Mouse (Mus musculus): ENCODE data around the gene Aldh1a3. TPM values are rescaled to one million over a fixed set of nuclear protein-coding genes. Genes with fewer than 3 reads are reported as not detected.
A peak's percentile ranks its signal among the peaks of the same experiment; 100 is the strongest.

The Aldh1a3 gene
- polyA plus RNA-seq, 1 experiment from 2014 or later, result 3.7 TPM

GRCm38 (mm10) chr7:66434453-66434935 lies 7.2 kb upstream of the Aldh1a3 start:
- Histone ChIP-seq H3K4me1 (replicated peaks; ENCODE audit: control insufficient read depth, insufficient read depth, low read length) (0 out of 2 replicates have a peak, but pooled peaks cover 1% of the 10 kb centered on the region), H3K27me3 (ENCODE audit: control insufficient read depth, insufficient read depth, low read length) (no peaks in the 10 kb centered on the region; the same call in 1 of the 2 replicates), H3K27ac (ENCODE audit: low read depth, low read length) (no peak overlapping the region), H3K4me2 (ENCODE audit: low read depth, low read length, severe bottlenecking) (no peak overlapping the region), H3K4me3 (ENCODE audit: low read depth, low read length) (no peak overlapping the region), H3K36me3 (ENCODE audit: control insufficient read depth, insufficient read depth, low read length) (no peaks in the 10 kb centered on the region), H3K9me3 (ENCODE audit: control insufficient read depth, low read length) (no peaks in the 10 kb centered on the region), H3K9ac (ENCODE audit: low read length) (no peak overlapping the region)
- WGBS, result 52% methylated on average over 10 of the region's 10 CpGs
- DNase-seq (ENCODE audit: low spot score) (peak; percentile 79), ATAC-seq (replicated peaks; ENCODE audit: low FRiP score) (no peak)

- WGBS, result 1% methylated on average over 23 of the region's 23 CpGs
- Histone ChIP-seq H3K36me3 (ENCODE audit: control insufficient read depth, insufficient read depth, low read length) (no peaks in the 10 kb centered on the region), H3K9ac (ENCODE audit: low read length) (no peak overlapping the region; the same call in 1 of the 2 replicates), H3K9me3 (ENCODE audit: control insufficient read depth, low read length) (no peaks in the 10 kb centered on the region), H3K4me1 (replicated peaks; ENCODE audit: control insufficient read depth, insufficient read depth, low read length) (peaks cover 9% of the 10 kb centered on the region; the same call in 1 of the 2 replicates), H3K27me3 (ENCODE audit: control insufficient read depth, insufficient read depth, low read length) (peaks cover 49% of the 10 kb centered on the region), H3K4me3 (ENCODE audit: low read depth, low read length) (peak overlapping the region; percentile 44), H3K27ac (ENCODE audit: low read depth, low read length) (no peak overlapping the region), H3K4me2 (ENCODE audit: low read depth, low read length, severe bottlenecking) (peak overlapping the region; percentile 84)
- ATAC-seq (replicated peaks; ENCODE audit: low FRiP score) (peak; percentile 49), DNase-seq (ENCODE audit: low spot score) (no peak)
Observed at GRCm38 (mm10) chr7:66427053-66427436, 272 bp downstream of the Aldh1a3 start.

- Histone ChIP-seq H3K27me3 (ENCODE audit: control insufficient read depth, insufficient read depth, low read length) (peaks cover 24% of the 10 kb centered on the region), H3K4me2 (ENCODE audit: low read depth, low read length, severe bottlenecking) (no peak overlapping the region), H3K4me3 (ENCODE audit: low read depth, low read length) (no peak overlapping the region), H3K9ac (ENCODE audit: low read length) (no peak overlapping the region), H3K27ac (ENCODE audit: low read depth, low read length) (no peak overlapping the region), H3K9me3 (ENCODE audit: control insufficient read depth, low read length) (no peaks in the 10 kb centered on the region), H3K36me3 (ENCODE audit: control insufficient read depth, insufficient read depth, low read length) (no peaks in the 10 kb centered on the region), H3K4me1 (replicated peaks; ENCODE audit: control insufficient read depth, insufficient read depth, low read length) (no peaks in the 10 kb centered on the region)
- WGBS, result 78% methylated on average over 8 of the region's 8 CpGs
- no peak for ATAC-seq (replicated peaks; ENCODE audit: low FRiP score)
- DNase-seq (ENCODE audit: low spot score), result no peak
Observed at GRCm38 (mm10) chr7:66421903-66422302, 5.4 kb downstream of the Aldh1a3 start.

- no peak overlapping the region for H3K4me2 ChIP-seq (ENCODE audit: low read depth, low read length, severe bottlenecking)
- DNase-seq (ENCODE audit: low spot score), result no peak
- H3K4me3 ChIP-seq (ENCODE audit: low read depth, low read length), result no peak overlapping the region
- no peaks in the 10 kb centered on the region for H3K4me1 ChIP-seq (replicated peaks; ENCODE audit: control insufficient read depth, insufficient read depth, low read length)
- H3K9ac ChIP-seq (ENCODE audit: low read length), result no peak overlapping the region
- H3K27ac ChIP-seq (ENCODE audit: low read depth, low read length), result no peak overlapping the region
- H3K36me3 ChIP-seq (ENCODE audit: control insufficient read depth, insufficient read depth, low read length), result no peaks in the 10 kb centered on the region
- no peaks in the 10 kb centered on the region for H3K27me3 ChIP-seq (ENCODE audit: control insufficient read depth, insufficient read depth, low read length)
- 46% methylated on average over 12 of the region's 12 CpGs for WGBS
- ATAC-seq (replicated peaks; ENCODE audit: low FRiP score), result no peak
- H3K9me3 ChIP-seq (ENCODE audit: control insufficient read depth, low read length), result no peaks in the 10 kb centered on the region
Observed at GRCm38 (mm10) chr7:66418981-66419380, 8.3 kb downstream of the Aldh1a3 start.

DNA sequence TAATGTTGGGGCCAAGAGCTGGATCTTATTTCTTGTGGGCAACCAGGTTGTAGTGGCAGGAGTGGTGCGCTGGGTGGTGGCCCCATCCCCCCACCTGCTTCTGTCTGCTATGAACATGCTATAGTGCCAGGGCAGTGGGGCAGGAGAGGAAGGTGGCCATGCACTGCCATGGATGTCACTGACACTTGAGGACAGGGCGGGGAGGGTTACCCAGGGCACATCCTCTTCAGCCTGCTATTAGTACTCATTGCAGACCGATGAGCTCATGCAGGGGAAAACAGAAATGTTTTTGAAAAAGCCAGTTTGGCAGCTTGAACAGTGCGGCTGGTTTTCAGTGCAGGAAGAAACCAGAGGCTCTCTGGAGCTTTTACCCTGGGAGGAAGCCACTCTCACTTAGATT lies 10.5 kb downstream of the Aldh1a3 start:
- WGBS, result 82% methylated on average over 4 of the region's 4 CpGs
- H3K27me3 ChIP-seq (ENCODE audit: control insufficient read depth, insufficient read depth, low read length), result no peaks in the 10 kb centered on the region
- no peak overlapping the region for H3K4me2 ChIP-seq (ENCODE audit: low read depth, low read length, severe bottlenecking)
- no peak overlapping the region for H3K4me3 ChIP-seq (ENCODE audit: low read depth, low read length)
- no peaks in the 10 kb centered on the region for H3K9me3 ChIP-seq (ENCODE audit: control insufficient read depth, low read length)
- ATAC-seq (replicated peaks; ENCODE audit: low FRiP score), result no peak
- H3K4me1 ChIP-seq (replicated peaks; ENCODE audit: control insufficient read depth, insufficient read depth, low read length), result no peaks in the 10 kb centered on the region
- no peak overlapping the region for H3K9ac ChIP-seq (ENCODE audit: low read length)
- no peaks in the 10 kb centered on the region for H3K36me3 ChIP-seq (ENCODE audit: control insufficient read depth, insufficient read depth, low read length)
- no peak for DNase-seq (ENCODE audit: low spot score)
- no peak overlapping the region for H3K27ac ChIP-seq (ENCODE audit: low read depth, low read length)

GRCm38 (mm10) chr7:66413093-66413492 lies 14.2 kb downstream of the Aldh1a3 start:
- H3K4me1 ChIP-seq (replicated peaks; ENCODE audit: control insufficient read depth, insufficient read depth, low read length), result no peaks in the 10 kb centered on the region
- no peaks in the 10 kb centered on the region for H3K27me3 ChIP-seq (ENCODE audit: control insufficient read depth, insufficient read depth, low read length)
- DNase-seq (ENCODE audit: low spot score) (no peak), ATAC-seq (replicated peaks; ENCODE audit: low FRiP score) (no peak)
- no peak overlapping the region for H3K9ac ChIP-seq (ENCODE audit: low read length)
- 90% methylated on average over 7 of the region's 7 CpGs for WGBS
- no peak overlapping the region for H3K27ac ChIP-seq (ENCODE audit: low read depth, low read length)
- H3K4me2 ChIP-seq (ENCODE audit: low read depth, low read length, severe bottlenecking), result no peak overlapping the region
- H3K36me3 ChIP-seq (ENCODE audit: control insufficient read depth, insufficient read depth, low read length), result no peaks in the 10 kb centered on the region
- H3K9me3 ChIP-seq (ENCODE audit: control insufficient read depth, low read length), result no peaks in the 10 kb centered on the region
- H3K4me3 ChIP-seq (ENCODE audit: low read depth, low read length), result no peak overlapping the region

DNA sequence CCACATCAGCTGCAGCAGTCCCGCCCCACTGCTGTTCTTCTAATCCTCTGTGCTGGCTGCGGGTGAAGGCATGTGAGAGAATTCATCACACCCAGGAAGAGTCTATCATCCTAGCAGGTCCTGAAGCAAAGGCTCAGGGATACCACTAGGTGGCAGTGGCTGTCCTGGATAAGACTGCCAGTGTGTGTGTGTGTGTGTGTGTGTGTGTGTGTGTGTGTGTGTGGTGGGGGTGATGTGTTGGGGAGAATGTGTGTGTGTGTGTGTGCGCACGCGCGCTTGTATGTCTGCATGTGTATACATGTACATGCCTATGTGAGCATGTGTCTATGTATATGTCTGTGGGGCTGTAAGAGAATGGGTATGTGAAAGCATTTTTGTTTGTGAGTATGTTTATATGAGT lies 17.9 kb downstream of the Aldh1a3 start:
- no peak overlapping the region for H3K4me2 ChIP-seq (ENCODE audit: low read depth, low read length, severe bottlenecking)
- H3K27me3 ChIP-seq (ENCODE audit: control insufficient read depth, insufficient read depth, low read length), result no peaks in the 10 kb centered on the region
- 68% methylated on average over 6 of the region's 6 CpGs for WGBS
- no peaks in the 10 kb centered on the region for H3K4me1 ChIP-seq (replicated peaks; ENCODE audit: control insufficient read depth, insufficient read depth, low read length)
- ATAC-seq (replicated peaks; ENCODE audit: low FRiP score) (no peak), DNase-seq (ENCODE audit: low spot score) (no peak)
- no peak overlapping the region for H3K4me3 ChIP-seq (ENCODE audit: low read depth, low read length)
- no peaks in the 10 kb centered on the region for H3K9me3 ChIP-seq (ENCODE audit: control insufficient read depth, low read length)
- no peak overlapping the region for H3K9ac ChIP-seq (ENCODE audit: low read length)
- no peaks in the 10 kb centered on the region for H3K36me3 ChIP-seq (ENCODE audit: control insufficient read depth, insufficient read depth, low read length)
- H3K27ac ChIP-seq (ENCODE audit: low read depth, low read length), result no peak overlapping the region

DNA sequence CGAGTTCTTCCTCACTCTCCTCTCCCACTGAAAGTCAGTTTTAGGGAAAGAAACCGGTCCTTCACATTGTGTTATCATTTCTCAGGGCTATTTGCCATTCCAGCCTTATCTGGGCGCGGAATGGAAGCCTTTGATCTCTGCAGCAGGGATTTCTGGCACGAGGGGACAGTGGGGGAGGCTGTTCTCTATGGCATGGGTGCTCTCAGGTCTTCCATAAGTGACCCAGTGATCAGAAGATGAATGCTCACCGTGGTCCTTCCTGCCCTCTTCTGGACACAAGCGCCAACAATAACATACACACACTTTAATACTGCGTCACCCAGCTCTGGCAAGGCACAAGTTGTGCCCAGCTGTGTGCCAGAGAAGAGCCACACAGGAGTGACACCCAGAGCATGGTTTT lies 20.3 kb downstream of the Aldh1a3 start:
- H3K27me3 ChIP-seq (ENCODE audit: control insufficient read depth, insufficient read depth, low read length), result no peaks in the 10 kb centered on the region
- no peak overlapping the region for H3K9ac ChIP-seq (ENCODE audit: low read length)
- no peak overlapping the region for H3K4me3 ChIP-seq (ENCODE audit: low read depth, low read length)
- H3K27ac ChIP-seq (ENCODE audit: low read depth, low read length), result no peak overlapping the region
- H3K36me3 ChIP-seq (ENCODE audit: control insufficient read depth, insufficient read depth, low read length), result no peaks in the 10 kb centered on the region
- DNase-seq (ENCODE audit: low spot score) (no peak), ATAC-seq (replicated peaks; ENCODE audit: low FRiP score) (no peak)
- 82% methylated on average over 8 of the region's 8 CpGs for WGBS
- no peak overlapping the region for H3K4me2 ChIP-seq (ENCODE audit: low read depth, low read length, severe bottlenecking)
- H3K9me3 ChIP-seq (ENCODE audit: control insufficient read depth, low read length), result no peaks in the 10 kb centered on the region
- H3K4me1 ChIP-seq (replicated peaks; ENCODE audit: control insufficient read depth, insufficient read depth, low read length), result no peaks in the 10 kb centered on the region

GRCm38 (mm10) chr7:66405951-66406721 lies 21.2 kb downstream of the Aldh1a3 start:
- Histone ChIP-seq H3K27ac (ENCODE audit: low read depth, low read length) (no peak overlapping the region), H3K4me2 (ENCODE audit: low read depth, low read length, severe bottlenecking) (no peak overlapping the region), H3K4me3 (ENCODE audit: low read depth, low read length) (no peak overlapping the region), H3K27me3 (ENCODE audit: control insufficient read depth, insufficient read depth, low read length) (no peaks in the 10 kb centered on the region), H3K9ac (ENCODE audit: low read length) (no peak overlapping the region), H3K36me3 (ENCODE audit: control insufficient read depth, insufficient read depth, low read length) (no peaks in the 10 kb centered on the region), H3K9me3 (ENCODE audit: control insufficient read depth, low read length) (no peaks in the 10 kb centered on the region), H3K4me1 (replicated peaks; ENCODE audit: control insufficient read depth, insufficient read depth, low read length) (no peaks in the 10 kb centered on the region)
- WGBS, result 66% methylated on average over 13 of the region's 13 CpGs
- ATAC-seq (replicated peaks; ENCODE audit: low FRiP score) (no peak), DNase-seq (ENCODE audit: low spot score) (no peak)

Data from forebrain, embryonic 11.5 days (tissue).